Mouse (Mus musculus) layer of hippocampus, adult 2 months (tissue): ENCODE results near the gene Ikbip. TPM values are rescaled to one million over a fixed set of nuclear protein-coding genes. Genes with fewer than 3 reads are reported as not detected.

Experiments used
- DNase-seq, 2 experiments: peaks; one replicate each; pipeline ENCODE4 v3.0.0; 2022; ENCODE audit warnings: low spot score in 2 of 2
- H3K27ac ChIP-seq: fragments of 200-600 bp; 2 replicates; pipeline ENCODE4 v1.8.1; 2022
- H3K4me3 ChIP-seq: fragments of 200-600 bp; 2 replicates; pipeline ENCODE4 v1.8.1; 2022; ENCODE audit warnings: mild to moderate bottlenecking
- CTCF ChIP-seq: fragments of 200-600 bp; conservative IDR thresholded peaks from 2 replicates; pipeline ENCODE4 v1.8.1; 2022; ENCODE audit warnings: antibody characterized with exemption, mild to moderate bottlenecking, moderate library complexity
- total RNA-seq, 2 experiments: library from RNA; stranded (reverse); gene quantifications; 2 replicates each; pipeline ENCODE4 v1.2.3; 2021

Gene Ikbip
- total RNA-seq, 2 experiments from 2014 or later = 16.3 to 17.2 TPM

DNA sequence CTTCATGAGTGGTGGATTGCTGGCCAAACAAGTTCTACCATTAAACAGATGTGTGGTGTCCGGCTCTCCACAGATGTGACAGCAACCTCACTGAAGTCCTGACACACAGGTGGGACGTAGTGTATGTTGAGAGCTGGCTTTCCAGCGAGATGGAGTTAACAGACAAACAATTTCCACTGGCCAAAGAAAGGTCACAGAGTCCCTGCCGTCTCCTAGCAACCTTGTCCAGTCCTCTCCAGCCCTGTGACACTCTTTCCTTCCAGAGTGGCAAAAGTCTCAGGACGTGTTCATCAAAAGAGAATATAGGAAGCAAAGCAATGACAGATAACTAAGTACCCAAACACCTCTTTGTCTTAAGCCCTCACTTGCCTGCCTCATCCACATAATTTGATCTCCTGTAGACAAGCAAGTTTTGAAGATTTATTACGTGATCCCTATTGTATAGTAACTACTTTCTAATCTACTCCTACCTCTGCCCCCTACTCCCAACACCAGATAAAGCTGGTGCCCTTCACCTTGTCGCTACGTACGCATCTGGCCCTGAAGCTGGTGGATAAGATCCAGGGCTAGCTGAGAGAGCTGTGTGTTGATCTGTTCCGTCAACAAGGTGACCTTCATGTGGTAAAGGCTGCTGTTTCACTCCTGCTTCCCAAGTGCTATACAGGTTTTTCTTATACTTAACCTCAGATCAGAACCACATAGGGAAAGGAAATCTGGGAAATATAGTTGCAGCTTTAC is 44.0 kb downstream of the Ikbip start:
- Histone ChIP-seq H3K4me3 (no peak overlapping the region), H3K27ac (no peak overlapping the region)
- no peak for TF ChIP-seq CTCF
- no peak for DNase-seq

DNA sequence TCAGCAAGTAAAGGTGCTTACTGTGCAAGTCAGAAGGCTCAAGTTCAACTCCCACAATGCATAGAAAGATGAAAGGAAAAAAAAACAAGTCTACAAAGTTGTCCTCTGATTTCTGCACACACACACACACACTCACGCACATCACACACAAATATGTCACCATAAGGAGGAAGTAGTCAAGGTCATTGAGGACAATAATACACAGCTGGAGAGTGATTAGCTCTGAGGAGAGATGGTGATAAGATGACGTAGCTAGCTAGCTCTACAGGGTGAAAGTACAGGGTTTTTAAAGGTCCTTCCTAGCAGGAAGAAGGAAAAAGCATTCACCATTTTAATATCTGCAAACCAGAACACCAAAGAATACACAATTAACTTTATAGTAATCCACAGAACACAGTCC is 44.7 kb downstream of the Ikbip start:
- no peak for TF ChIP-seq CTCF

DNA sequence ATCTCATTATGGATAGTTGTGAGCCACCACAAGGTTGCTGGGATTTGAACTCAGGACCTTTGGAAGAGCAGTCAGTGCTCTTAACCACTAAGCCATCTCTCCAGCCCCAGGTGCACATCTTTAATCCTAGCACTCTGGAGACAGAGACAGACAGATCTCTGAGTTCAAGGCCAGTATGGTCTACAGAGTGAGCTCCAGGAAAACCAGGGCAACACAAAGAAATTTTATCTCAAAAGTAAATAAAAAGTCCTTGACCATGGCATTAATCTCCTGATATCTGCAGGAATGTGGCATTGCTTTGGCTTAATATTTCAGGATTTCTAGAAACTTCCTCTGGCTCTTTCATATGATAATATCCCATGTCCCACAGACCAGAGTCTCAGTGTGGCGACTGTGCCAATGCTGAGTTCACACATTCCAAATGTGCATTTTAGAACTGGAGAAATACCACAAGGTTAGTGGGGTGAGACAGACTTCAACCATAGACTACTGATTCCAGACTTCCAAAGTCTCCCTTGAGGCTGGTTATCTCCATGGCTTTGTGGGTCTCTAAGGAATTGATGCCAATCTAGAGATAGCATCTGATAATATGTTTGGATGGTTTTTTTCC is 45.9 kb downstream of the Ikbip start:
- TF ChIP-seq CTCF = no peak

More for the DNA sequence above, 44.7 kb downstream of the Ikbip start:
- DNase-seq = no peak
- H3K4me3 ChIP-seq = no peak overlapping the region
- H3K27ac ChIP-seq = no peak overlapping the region

DNA sequence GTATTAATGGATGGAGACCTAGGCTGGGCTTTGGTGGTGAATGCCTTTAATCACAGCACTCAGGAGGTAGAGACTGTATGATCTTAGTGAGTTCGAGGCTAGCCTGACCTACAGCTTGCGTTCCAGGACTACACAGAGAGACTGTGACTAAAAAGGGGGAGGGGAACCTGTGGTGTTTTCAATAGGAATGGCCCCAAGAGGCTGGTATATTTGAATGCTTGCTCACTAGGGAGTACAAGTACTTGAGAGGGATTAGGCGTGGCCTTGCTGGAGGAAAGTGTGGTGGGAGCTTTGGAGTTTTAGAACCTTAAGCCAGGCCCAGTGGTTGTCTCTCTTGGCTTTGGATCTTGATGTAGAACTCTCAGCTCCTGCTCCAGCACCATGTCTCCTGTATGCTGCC is 48.1 kb downstream of the Ikbip start:
- Histone ChIP-seq H3K27ac (no peak overlapping the region), H3K4me3 (no peak overlapping the region)
- no peak for DNase-seq
- TF ChIP-seq CTCF = no peak

More for the DNA sequence above, 45.9 kb downstream of the Ikbip start:
- no peak overlapping the region for H3K4me3 ChIP-seq
- DNase-seq = no peak
- no peak overlapping the region for H3K27ac ChIP-seq

DNA sequence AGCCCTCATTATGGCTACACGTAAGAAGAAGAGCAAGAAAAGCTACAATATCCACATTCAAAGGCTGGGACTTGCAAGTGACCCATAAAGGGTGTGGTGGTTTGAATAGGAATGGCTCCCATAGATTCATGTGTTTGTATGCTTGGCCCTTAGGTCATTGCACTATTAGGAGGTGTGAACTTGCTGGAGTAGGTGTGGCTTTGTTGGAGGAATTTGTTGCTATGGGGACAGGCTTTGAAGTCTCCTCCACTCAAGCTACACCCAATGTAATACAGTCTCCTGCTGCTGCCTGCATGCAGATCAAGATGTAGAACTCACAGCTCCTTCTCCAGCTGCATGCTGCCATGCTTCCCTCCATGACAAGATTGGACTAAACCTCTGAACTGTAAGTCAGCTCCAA is 48.8 kb downstream of the Ikbip start:
- Histone ChIP-seq H3K4me3 (no peak overlapping the region), H3K27ac (no peak overlapping the region)
- DNase-seq = no peak
- TF ChIP-seq CTCF = no peak

DNA sequence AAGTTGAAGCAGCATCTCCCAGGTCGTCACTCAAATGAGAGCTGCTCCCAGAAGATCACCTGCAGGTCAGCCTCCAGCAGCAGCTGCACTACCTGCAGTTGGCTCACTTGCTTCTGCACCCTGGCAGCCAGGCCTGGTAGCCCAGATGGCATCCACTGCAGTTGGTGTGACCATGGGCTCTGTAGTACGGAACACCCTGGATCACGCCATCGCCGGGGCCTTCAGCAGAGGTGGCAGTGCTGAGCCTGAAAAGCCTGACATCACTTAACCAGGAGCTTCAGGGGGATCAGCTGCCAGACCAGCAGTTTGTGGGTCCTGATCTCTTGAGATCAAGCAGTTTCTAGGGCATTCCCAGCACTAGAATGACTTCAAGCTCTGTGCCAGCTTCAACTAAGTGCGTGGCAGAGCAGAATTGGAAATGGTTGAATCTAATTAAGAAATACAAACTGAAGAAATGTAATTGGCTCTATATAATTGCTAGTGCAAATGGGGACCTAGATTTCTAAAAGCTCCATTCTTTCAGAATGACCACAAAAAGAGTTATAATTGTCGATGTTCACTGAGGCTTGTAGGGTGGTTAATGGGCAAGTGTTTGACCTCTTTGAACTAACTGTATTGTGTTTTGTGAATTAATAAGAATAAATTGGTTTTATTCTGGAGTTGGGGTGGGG is 52.7 kb downstream of the Ikbip start:
- Histone ChIP-seq H3K27ac (peak overlapping the region; percentile 43; the same call in 1 of the 2 replicates), H3K4me3 (no peak overlapping the region)
- no peak for DNase-seq
- TF ChIP-seq CTCF = no peak

DNA sequence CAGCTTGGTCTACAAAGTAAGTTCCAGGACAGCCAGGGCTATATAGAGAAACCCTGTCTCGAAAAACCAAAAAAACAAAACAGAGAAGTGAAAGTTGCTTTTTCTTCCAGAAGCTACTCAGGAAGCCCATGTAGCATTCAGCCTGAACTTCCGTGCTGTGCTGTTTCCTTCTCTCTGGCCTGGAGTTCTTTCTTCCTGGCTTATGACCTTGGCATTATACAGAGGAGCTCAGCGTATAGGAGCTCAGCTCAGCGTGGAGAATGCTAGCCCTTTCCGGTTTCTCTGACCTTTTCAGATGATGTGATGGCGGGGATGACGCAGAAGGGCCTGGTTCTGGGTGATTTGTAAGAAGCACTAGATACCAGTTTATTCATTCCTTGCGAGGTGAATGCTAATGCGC is 54.7 kb downstream of the Ikbip start:
- Histone ChIP-seq H3K4me3 (no peak overlapping the region), H3K27ac (no peak overlapping the region)
- no peak for TF ChIP-seq CTCF
- DNase-seq = no peak

DNA sequence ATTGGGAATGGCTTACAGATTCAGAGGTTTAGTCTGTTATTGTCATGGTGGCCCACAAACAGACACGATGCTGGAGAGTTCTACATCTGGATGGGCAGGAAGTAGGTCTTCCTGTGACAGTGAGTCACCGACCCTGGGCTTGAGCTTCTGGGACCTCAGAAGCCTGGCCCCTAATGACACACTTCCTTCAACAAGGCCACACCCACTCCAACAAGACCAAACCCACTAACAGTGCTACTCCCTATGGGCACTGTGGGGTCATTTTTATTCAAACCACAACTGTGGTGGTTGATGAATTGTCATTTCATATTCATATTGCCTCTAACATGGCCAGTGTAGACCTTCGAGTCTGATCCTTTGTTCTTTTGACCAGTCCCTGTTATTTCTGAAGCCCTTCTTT is 55.6 kb downstream of the Ikbip start:
- no peak overlapping the region for H3K27ac ChIP-seq
- no peak for TF ChIP-seq CTCF
- no peak for DNase-seq

DNA sequence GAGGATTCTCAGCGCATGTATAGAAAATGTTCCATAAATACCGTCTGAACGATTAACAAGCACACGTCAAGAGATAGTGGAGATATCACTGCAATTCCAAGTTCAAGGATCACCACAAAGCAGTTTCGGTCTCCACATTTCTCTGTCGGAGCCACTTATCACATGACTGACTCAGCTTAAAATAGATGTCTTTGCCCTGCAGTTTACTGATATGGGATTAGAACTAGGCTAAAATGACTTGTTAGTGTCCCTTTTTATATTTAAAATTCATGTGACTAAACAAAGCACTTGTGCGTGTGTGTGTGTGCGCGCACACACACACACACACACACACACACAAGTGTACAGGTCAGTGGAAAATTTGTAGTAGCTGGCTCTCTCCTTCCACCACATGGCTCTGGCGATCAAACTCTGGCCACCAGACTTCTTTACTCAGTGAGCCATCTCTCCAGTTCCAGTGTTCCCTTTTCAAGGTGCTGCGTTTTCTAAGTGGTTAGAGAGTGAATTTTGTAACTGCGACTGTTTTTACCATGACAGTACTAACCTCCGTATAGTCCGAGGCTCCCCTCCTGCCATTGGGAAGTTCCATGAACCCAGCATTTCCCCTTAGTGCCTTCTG is 56.5 kb downstream of the Ikbip start:
- no peak overlapping the region for H3K4me3 ChIP-seq

More for the DNA sequence above, 55.6 kb downstream of the Ikbip start:
- H3K4me3 ChIP-seq = no peak overlapping the region

DNA sequence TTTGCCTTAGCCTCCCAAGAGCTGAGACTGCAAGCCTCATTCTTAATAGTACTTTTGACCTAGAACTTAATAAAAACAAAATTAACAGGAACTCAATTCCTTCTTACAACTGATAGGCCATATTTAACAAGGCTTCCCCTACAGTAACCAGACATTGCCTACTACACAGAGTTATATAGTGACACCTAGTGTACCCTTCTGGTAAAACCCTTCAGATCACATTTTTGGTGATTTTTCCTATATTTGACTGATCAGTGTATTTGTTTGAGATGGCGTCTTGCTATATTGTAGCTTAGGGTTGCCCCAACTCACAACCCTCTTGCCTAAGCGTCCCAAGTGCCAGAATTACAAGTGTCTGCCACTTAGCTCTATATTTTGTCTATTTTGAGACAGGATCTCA is 58.8 kb downstream of the Ikbip start:
- TF ChIP-seq CTCF = peak; percentile 90
- Histone ChIP-seq H3K4me3 (no peak overlapping the region), H3K27ac (no peak overlapping the region)
- peak in 1 of 2 experiments; percentile 32 for DNase-seq

More for the DNA sequence above, 56.5 kb downstream of the Ikbip start:
- DNase-seq = no peak
- no peak for TF ChIP-seq CTCF
- no peak overlapping the region for H3K27ac ChIP-seq

DNA sequence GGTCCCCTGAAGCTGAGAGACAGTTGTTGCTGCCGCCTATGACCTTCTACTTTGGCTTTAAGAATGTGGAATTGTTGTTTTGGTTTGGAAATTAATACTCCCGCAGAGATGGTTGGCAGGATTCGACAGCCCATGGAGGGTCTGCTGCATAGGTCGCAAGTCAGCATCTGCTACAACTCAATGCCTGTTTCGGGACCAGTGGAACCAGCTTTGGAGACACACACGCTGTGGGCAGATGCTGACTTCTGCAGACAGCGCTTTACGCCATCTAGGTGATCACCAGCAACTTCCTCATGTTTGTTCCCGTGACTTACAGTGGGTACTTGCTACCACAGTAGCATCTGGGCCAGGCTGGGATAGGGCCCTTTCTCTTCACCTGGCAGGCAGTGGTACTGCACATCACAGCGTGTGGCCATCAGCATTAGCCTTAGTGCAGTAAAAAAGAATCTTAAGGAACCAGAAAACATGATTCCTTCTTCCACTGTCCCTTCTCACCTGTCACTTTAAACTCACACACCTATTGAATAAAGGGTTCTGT is 60.0 kb downstream of the Ikbip start:
- H3K4me3 ChIP-seq = no peak overlapping the region
- DNase-seq = no peak
- H3K27ac ChIP-seq = no peak overlapping the region
- 0 out of 2 replicates have a peak, but pooled peaks have one; percentile 11 for TF ChIP-seq CTCF

DNA sequence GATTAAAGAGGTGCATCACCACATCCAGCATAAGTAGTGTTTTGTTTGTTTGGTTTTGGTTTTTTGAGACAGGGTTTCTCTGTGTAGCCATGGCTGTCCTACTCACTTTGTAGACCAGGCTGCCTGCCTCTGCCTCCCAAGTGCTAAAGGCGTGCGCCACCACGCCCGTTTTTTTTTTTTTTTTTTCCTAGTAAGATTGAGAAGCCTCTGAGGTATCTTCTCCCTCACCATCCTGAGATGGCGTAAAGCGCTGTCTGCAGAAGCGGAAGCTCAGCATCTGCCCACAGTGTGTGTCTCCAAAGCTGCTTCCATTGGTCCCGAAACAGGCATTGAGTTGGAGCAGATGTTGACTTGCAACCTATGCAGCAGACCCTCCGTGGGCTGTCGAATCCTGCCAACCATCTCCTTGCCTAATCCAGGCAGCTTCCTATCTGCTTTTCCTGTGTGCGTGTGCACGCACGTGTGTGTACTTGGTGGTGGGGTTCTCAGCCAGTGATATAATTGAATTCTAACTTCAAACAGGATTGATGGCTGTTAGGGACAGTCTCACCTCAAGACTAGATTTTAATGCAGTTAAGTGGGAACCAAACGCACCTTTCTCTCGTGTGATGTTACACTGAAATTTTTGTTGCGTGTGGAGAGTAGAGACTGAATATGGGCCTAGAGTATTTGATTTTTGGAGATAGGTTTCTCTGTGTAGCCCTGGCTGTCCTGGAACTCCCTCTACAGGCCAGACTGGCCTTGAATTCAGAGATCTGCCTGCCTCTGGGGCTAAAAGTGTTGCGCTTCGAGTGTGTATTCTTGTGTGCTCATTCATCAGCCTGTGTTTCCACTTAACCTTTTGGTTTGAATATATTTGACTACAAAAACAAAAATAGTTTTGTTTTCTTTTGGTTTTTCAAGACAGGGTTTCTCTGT is 60.8 kb downstream of the Ikbip start:
- DNase-seq = no peak
- Histone ChIP-seq H3K4me3 (no peak overlapping the region), H3K27ac (no peak overlapping the region)
- peak; percentile 49 for TF ChIP-seq CTCF
